Mouse (Mus musculus) retina, embryonic 14.5 days (tissue): Measurements from ENCODE around the gene Triap1.
"Not testable (repeated sequence)": the region's sequence is repeated elsewhere in the genome, so short reads cannot be mapped to it uniquely, and the experiment has no call there.

Experiments
- DNase-seq: peaks from one replicate; pipeline ENCODE4 v3.0.0-alpha.2; 2015; ENCODE audit warnings: low spot score

Gene Triap1

DNA sequence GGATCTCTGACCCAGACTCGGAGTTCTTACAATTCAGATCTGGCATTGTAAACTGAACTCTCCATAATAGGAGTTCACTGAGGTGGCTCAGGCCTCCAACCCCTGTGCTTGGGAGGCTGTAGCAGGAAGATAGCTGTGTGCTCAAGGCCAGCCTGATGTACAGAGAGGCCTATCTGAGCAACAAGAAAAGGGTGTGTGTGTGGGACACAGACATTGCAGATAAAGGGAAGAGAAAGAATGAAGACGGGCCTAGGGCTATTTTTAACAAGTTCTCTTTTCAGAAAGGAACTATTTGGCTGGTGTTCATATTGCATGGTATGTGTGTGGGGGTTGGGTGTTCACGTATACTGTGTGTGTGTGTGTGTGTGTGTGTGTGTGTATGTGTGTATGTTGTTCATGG, 7.4 kb upstream of the Triap1 start:
- DNase-seq, result no peak

DNA sequence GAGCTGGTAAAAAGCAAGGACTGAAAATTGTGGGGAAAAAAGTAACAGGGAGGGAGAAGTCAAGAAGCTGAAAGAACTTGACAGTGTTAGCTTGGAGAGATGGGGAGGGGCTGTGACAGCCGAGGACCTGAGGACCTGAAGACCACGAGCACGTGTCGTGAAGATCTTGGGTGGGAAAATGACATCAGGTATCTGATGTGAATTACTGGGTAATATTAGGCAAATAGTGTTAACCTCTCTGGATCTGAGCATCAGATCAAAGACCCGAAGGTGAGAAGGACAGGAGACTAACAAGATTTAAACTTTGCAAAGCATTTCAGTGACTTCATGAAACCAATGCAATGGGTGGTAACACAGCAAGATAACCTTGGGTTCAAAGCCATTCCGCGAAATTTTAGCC, 1.0 kb upstream of the Triap1 start:
- DNase-seq, result no peak

DNA sequence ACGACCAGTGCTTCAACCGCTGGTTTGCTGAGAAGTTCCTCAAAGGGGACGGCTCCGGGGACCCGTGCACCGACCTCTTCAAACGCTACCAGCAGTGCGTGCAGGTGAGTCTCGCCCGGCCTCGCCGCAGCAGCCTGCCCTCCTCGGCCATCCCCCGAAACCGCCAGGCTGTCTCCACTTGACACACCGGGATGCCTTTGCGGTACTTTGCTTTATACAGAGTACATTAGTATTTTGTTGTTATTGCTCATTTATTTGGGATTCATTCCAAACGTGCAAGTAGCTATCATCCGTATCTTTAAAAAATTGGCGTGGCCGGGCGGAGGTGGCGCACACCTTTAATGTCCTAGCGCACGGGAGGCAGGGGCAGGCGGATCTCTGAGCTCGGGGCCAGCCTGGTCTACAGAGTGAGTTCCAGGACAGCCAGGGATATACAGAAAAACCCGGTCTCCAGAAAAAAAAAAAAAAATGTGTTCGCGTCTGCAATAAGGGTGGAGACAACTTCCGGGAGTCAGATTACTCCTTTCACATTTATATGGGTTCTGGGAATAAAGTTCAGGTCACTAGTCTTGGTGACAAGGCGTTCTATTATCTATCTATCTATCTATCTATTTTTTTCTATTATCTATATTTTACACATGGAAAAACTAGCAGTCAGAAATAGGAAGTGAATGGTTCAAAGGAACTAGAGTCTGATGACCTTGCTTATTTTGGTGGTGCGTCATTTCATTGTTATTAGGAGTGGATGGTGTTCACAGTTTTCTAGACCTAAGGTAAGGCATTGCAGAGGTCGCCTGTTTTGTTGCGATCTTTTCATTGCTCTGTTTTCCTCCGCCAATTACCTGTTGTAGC, 515 bp downstream of the Triap1 start:
- DNase-seq, result no peak

DNA sequence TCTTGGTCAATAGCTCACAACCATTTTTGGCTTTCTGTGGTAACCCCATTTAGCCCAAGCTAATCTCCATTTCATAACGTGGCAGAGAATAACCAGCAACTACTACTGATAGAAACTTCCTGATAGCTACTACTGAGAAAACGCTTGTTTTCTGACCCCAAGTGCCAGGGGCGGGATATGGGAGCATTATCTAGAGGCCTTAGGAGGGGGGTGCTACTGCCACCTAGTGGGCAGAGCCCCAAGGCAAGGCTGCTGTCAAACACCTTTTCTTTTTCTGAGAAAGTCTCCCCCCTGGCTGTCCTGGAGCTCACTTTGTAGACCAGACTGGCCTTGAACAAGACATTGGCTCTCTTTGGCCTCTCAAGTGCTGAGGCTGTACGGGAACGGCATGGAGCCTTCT, 6.5 kb downstream of the Triap1 start:
- peak; percentile 93 for DNase-seq

DNA sequence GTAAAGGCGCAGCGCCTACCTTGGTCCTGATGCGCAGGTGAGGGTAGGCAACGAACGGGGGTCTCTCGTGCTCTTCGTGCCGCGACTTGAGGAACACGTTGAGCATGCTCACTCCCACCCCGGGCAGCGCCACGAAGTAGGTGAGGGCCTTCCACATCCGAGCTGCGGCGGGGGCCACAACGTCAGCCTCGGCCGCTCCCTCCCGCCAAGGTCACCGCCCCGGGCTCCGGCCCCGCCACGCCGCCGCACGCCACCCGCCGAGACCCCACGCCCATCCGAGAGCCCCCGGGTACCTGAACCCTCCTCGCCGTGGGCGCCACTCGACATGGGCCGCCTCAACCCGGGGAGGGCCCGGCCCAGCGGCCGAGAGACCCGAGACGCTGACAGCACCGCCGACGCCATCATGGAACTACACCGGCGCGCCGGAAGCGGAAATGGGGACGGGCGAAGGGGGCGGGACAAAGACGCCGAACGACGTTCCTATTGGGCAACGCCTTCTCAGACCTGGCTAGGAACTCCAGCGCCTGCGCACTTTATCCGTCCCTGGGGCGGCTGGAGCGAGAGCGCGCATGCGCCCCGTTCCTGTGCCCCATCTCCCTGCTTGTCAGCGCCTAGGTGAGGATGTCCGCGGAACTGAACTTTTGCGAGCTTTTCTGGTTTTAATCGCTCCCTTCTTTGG, 7.7 kb downstream of the Triap1 start, which contains the start of gene Cox6a1:
Gene Cox6a1, minus strand, starts transcription at position 436 of the 679 bp plus-strand sequence.
- DNase-seq, result peak; percentile 100

DNA sequence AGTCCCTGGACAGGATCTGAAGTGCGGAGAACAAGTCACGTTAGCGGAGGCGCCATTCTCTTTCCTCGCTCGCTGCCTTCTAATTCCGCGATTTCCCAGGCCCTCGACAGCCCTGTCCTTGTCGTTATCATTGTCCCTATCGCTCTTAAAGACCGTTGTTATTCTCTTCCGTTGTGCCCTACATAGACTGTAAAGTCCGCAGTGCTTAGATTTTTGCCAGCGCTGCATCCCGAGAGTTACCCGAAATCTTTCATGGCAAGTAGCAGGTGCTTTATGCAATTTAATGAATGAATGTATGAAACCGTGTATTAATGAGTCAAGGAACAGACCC, 8.2 kb downstream of the Triap1 start:
- DNase-seq, result no peak

DNA sequence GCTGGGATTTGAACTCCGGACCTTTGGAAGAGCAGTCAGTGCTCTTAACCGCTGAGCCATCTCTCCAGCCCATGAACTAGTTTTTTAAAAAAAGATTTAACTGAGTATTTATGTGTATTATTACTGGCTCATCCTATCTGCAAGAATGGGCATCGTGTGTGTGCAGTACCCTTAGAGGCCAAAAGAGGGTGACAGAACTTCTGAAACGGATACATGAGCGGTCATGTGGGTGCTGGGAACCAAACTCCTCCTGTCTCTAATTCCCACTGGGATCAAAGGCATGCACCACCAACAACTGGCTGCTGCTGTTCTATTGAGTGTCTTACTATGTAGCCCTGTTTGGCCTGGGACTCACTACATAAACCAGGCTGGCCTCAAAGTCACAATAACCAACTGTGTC, 10.3 kb downstream of the Triap1 start:
- no peak for DNase-seq

DNA sequence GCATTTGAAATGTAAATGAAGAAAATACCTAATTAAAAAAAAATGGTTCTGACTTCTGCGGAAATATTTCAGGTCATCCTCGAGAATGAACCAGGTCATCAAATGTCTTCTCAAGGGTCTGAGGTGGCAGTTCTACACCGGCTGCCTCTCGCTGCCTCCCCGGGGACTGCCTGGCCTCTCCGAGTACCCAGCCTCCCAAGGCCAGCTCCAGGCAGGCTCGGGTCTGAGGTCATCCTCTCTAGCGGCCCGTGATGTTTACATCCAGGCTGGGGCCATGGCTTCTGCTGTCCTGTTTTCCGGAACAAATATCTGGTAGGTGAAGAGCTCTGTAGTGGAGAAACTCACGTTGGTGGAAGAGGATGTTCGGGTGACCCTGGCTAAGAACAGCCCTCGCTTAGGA, 14.0 kb downstream of the Triap1 start:
- DNase-seq, result no peak

DNA sequence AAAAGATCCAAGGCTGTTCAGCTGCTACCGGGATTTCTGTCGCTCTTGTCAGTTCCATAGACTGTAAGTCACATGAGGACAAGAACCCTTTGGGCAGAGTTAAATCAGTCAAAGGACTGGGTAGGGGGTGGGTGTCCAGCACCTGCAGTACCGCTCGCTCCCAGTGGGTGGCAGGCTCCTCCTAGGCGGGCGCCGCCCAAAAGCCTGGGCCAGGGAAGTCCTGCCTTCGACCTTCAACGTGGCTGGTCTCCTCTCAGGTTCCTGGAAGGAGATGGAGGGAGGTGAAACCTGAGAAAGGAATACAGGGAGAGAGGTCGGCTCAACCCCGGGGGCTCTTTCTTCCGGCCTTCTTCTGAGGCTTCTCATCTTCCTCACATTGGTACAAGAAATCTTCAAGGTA, 17.8 kb downstream of the Triap1 start:
- peak; percentile 92 for DNase-seq

DNA sequence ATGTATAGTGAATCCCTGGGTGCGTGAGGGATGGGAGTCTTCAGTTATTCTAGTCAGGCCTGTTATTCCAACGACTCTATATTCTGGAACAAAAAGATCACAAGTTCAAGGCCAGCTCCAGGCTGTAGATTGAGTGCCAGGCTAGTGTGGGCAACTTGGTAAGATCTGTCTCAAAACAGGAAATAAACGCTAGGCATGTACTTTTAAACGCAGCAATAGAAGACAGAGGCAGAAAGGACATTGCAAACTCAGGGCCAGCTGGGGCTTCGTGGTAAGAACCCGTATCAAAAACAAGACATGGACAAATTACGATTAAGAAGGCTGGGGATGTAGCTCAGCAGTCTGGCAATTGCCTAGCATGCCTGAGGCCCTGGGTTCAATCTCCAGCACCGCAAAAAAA, 18.4 kb downstream of the Triap1 start:
- DNase-seq, result no peak

DNA sequence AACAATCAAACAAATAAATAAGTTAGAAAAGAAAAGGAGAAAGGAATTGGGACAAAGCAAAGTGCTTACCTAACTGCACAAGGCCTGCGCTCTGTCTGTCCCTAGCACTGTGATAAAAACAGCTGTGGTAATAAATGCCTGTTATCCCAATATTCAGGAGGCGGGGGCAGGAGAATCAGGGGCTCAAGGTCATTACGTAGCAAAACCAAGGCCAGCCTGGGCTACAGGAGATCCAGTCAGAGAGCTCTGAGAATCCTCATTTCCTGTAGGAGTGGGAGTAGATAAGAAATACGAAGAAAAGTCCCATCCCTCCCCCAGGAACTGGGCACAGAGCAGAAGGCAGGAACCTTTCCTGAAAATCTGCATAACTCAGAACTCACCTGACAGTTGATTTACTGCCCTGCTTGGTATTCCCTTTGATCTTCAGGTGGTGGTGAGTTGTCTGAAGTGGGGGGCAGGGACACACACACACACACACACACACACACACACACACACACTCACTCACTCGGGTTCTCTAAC, 18.9 kb downstream of the Triap1 start:
- DNase-seq, result no peak

DNA sequence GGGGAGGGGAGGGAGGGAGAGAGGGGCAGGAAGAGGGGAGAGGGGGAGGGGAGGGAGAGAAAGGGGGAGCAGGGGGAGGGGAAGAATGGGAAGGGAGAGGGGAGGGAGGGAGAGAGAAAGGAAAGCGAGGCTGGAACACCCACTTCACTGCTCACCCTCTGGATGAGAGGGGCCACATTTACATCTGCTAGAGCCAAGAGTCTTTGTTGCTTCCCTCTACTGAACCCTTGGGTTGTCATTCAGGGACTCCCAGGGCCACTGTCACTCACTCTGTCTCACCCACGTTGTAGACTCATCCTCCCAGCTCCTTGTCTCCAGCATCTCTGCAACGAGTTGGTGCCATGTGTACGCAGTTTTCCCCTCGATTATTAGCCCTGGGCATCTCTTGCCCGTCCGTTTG, 21.2 kb downstream of the Triap1 start:
- no peak for DNase-seq

DNA sequence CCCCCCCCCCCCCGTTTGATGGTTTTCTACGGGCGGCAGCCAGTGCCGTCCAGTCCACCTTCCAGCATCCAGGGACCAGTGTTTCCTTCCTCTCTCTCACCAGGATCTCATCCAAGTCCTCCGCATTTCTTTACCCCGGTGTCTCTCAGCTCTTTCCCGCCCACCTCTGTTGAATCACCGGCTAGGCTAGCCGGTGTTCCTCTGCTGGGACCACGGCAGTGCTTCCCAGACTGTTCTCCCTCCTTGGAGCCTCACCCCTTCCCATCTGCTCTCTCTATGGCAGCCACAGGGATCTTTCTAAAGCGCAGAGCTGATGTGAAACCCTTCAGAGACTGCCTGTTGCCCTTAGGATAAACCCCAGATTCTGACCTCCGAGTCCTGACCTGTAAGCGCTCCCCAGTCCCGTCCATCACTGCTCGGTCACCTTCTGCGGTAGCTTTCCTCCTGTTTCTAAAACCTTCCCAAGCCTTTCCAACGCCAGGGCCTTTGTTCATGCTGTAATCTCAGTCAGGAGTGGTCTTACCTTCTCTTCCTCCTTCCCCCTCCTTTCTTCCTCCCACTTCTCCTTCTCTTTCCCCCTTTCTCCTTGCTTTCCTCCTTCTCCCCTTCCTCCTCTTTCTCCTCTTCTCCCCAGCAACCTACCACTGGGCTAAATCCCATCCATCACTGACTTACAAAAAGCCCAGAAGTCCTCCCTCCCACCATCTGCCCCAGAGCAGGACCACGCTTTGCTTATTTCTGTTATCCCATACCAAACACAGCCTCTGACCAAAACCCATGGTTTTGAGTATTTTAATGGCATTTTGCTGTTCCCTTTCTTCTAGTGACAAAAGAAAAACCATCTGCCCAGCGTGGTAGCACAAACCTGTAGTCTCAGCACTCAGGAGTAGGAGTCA, 22.0 kb downstream of the Triap1 start:
- DNase-seq, result no peak

DNA sequence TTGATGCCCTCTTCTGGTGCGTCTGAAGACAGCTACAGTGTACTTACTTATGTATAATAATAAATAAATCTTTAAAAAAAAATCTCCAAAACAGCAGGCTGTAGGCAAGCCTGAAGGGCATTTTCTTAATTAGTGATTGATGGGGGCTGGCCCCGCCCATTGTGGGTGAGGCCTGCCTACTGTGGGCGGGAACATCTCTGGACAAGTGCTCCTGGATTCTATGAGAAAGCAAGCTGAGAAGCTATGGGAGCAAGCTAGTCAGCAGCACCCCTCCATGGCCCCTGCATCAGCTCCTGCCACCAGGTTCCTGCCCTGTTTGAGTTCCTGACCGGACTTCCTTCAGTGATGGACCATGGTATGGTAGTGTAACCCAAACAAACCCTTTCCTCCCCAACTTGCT, 23.8 kb downstream of the Triap1 start:
- no peak for DNase-seq

DNA sequence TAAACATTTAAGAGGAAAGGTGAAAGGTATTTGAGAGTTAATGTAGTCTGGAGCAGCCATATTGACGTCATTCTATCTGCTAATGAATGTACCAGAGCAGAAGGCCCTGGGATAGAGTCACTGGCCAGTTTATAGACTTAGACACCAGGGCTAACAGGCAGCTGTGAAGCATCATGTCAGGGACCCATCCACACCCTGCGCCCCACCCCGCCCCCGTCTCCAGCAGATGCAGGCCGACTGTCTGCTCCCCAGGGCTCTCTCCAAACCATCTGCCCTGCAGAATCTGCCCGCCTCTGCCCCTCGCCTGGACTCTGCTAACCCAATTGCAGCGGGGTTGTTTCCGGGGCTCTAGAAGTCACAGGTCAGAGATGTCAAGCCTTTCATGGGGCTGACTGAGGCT, 30.7 kb downstream of the Triap1 start:
- DNase-seq, result no peak

DNA sequence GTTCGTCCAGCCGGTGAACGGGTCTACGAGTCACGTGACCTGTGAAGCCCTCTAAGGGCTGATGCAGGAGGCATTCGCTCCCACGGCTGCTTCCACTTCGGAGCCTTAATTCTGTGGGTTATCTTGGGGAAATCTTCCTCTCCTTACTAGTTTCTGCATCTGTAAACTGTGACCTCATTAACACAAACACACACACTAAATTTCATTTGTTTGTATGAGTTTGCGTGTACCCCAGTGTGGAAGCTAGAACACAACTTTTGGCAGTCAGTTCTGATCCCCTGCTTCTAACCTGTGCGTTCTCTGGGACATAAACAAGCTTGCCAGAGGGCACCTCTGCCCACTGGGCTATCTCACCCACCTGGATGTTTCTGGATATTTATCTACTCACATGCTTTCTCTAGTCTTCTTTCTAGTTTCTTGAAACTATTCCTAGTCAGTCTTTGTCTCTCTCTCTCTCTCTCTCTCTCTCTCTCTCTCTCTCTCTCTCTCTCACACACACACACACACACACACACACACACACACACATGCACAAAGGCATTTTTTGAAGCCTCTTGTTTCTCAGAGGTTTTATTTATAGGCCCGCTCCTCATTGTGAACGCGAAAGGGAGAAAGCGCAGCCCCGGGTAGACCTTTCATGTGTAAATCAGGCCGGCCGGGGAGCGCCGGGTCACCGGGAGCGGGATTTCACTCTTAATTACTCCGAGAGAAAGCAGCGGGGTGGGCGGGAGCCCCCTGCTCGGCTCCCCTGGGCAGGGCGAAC, 32.6 kb downstream of the Triap1 start:
- peak; percentile 88 for DNase-seq

DNA sequence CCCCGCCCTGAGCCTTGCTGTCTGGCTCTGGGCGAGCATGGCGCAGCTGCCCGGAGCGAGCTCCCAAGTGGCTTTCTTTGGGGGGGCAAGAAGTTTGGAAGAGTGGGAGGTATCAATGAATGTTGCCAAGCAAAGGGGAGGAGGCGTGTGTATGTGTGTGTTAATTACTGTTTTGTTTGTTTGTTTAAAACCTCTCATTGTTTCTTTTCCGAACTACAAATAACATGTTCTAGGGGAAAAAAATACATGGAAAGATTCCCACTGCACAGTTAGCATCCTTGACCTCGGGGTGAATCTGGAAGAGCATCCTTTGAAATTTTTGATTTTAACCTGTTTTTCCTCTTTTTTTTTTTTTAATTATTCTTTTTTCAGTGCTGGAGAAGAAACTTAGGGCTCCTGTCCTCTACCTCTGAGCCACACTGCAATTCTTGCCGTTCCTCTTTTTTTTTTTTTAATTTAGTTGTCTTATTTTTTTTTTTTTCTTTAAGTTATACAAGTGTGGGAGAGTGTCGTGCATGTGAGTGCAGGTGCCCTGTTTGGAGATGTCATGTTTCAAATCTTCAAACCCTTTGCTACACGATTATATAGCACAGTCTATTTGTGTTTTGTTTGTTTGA, 33.3 kb downstream of the Triap1 start:
- DNase-seq, result no peak

DNA sequence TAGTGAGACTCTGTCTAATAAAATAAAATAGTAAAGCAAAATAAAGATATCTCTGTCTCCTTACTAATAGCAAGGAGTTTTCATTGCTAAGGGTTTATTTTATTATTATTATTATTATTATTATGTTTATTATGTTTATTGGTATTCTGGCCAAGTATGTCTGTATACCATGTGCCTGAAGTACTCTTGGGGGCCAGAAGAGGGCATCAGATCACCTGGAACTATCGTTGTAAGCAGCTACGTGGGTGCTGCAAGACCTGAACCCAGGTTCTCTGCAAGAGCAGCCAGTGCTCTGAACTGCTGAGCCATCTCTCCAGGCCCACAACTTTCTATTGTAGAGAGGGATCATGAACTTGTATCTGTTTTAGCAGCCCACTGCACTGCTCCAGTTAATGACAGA, 34.4 kb downstream of the Triap1 start:
- no peak for DNase-seq

DNA sequence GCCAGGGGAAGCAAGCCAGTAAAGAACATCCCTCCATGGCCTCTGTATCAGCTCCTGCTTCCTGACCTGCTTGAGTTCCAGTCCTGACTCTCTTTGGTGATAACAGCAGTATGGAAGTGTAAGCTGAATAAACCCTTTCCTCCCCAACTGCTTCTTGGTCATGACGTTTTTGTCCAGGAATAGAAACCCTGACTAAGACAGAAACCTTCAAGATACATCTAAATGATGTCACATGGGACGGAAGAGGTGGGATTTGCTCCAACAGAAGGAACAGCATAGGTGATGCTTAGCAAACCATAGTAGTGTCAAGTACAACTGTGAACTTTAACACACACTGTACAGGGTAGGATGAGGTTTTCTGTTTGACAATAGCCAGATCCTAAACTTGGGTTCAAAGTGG, 37.9 kb downstream of the Triap1 start:
- not testable (repeated sequence) for DNase-seq

DNA sequence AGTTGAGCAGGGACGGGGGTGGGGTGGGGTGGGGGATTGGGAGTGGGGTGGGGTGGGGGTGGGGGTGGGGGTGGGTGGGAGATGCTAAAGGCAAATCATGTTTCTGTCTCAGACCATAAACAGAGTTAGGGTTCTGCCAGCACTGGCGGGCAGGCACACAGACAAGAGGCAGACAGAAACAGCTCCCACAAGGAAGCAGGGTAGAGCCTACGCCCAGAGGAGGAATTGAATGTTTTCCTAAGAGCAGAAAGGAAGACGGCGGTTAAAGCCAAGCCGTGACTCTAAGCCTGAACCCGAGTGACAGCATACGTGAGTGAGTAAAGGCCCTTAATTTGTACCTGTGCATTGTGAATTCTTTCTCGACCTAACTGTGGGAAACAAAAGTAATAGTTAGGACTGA, 50.9 kb downstream of the Triap1 start:
- no peak for DNase-seq

DNA sequence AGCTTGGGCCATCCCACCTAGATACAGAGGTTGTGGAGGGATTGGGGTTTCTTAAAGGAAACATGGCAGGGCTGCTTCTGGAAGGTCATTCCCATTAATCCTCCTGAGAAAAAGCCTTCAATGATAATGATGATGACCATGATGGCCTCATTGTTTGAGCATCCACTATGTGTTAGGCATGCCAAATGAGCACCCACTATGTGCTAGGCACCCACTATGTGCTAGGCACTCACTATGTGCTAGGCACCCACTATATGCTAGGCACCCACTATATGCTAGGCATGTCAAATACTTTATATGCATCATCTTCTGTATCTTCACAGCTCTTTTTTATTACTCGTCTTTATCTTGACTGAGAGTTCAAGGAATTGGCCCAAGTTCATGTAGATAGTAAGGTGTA, 51.9 kb downstream of the Triap1 start:
- no peak for DNase-seq
